Mouse (Mus musculus) myocyte (in vitro differentiated cells): ENCODE results near the gene Tnrc6c. TPM values are rescaled to one million over a fixed set of nuclear protein-coding genes. Genes with fewer than 3 reads are reported as not detected.

Source experiments
- H3K27me3 ChIP-seq: one replicate; pipeline ENCODE4 v1.6.1; 2011; ENCODE audit not compliant: control insufficient read depth, insufficient read depth, insufficient read length
- H3K36me3 ChIP-seq: one replicate; pipeline ENCODE4 v1.6.1; 2011; ENCODE audit not compliant: control insufficient read depth, insufficient read depth
- H3K4me2 ChIP-seq: one replicate; pipeline ENCODE4 v1.6.1; 2011; ENCODE audit warnings: low read depth, control low read depth
- H3K4me3 ChIP-seq: one replicate; pipeline ENCODE4 v1.5.1; 2011; ENCODE audit warnings: mild to moderate bottlenecking, control low read depth, moderate library complexity
- H3K79me2 ChIP-seq: one replicate; pipeline ENCODE4 v1.6.1; 2011; ENCODE audit not compliant: control insufficient read depth, insufficient read depth
- H3ac ChIP-seq: one replicate; pipeline ENCODE4 v1.6.1; 2011; ENCODE audit not compliant: control insufficient read depth, insufficient read length
- CEBPB ChIP-seq: IDR thresholded peaks from 2 replicates; pipeline ENCODE4 v1.6.1; 2011; ENCODE audit warnings: mild to moderate bottlenecking, moderate library complexity; ENCODE audit not compliant: poor library complexity, insufficient read depth, severe bottlenecking
- E2F4 ChIP-seq: IDR thresholded peaks from one replicate; pipeline ENCODE4 v1.6.1; 2011; ENCODE audit warnings: mild to moderate bottlenecking, control low read depth, moderate library complexity; ENCODE audit not compliant: insufficient read depth
- MAX ChIP-seq: IDR thresholded peaks from one replicate; pipeline ENCODE4 v1.6.1; 2011; ENCODE audit warnings: low read depth, mild to moderate bottlenecking, control low read depth
- MYOD1 ChIP-seq, 3 experiments: IDR thresholded peaks; one replicate each; pipeline ENCODE4 v1.6.1; 2011; ENCODE audit warnings: control low read depth in 2 of 3, low read depth in 2 of 3, mild to moderate bottlenecking in 2 of 3, moderate library complexity in 1 of 3; ENCODE audit not compliant: insufficient read length in 2 of 3, control insufficient read depth in 1 of 3
- MYOG ChIP-seq, 3 experiments: IDR thresholded peaks; one replicate each; pipeline ENCODE4 v1.6.1; 2011; ENCODE audit warnings: control low read depth in 2 of 3, low read depth in 2 of 3, mild to moderate bottlenecking in 2 of 3; ENCODE audit not compliant: insufficient read length in 2 of 3, control insufficient read depth in 1 of 3, insufficient read depth in 1 of 3
- POLR2A ChIP-seq: IDR thresholded peaks from one replicate; pipeline ENCODE4 v1.6.1; 2011; ENCODE audit warnings: low read depth, mild to moderate bottlenecking, control low read depth, moderate library complexity; ENCODE audit not compliant: insufficient read length
- POLR2AphosphoS2 ChIP-seq: IDR thresholded peaks from one replicate; pipeline ENCODE4 v1.6.1; 2011; ENCODE audit warnings: low read depth, control low read depth; ENCODE audit not compliant: insufficient read length
- REST ChIP-seq: IDR thresholded peaks from one replicate; pipeline ENCODE4 v1.6.1; 2011; ENCODE audit warnings: mild to moderate bottlenecking, control low read depth, moderate library complexity; ENCODE audit not compliant: insufficient read depth, insufficient read length
- SRF ChIP-seq: IDR thresholded peaks from one replicate; pipeline ENCODE4 v1.6.1; 2011; ENCODE audit warnings: low read depth; ENCODE audit not compliant: control insufficient read depth, insufficient read length
- TCF12 ChIP-seq: IDR thresholded peaks from one replicate; pipeline ENCODE4 v1.6.1; 2011; ENCODE audit warnings: mild to moderate bottlenecking, control low read depth; ENCODE audit not compliant: poor library complexity, insufficient read depth, severe bottlenecking
- TCF3 ChIP-seq: IDR thresholded peaks from one replicate; pipeline ENCODE4 v1.6.1; 2011; ENCODE audit warnings: low read depth, control low read depth; ENCODE audit not compliant: insufficient read length
- USF1 ChIP-seq: IDR thresholded peaks from one replicate; pipeline ENCODE4 v1.6.1; 2011; ENCODE audit warnings: low read depth, mild to moderate bottlenecking, control low read depth, moderate library complexity
- polyA plus RNA-seq: library from polyadenylated mRNA; unstranded; fragments of >200 nt; fragmentation: generic; extraction: Trizol; gene quantifications from one replicate; pipeline ENCODE4 v1.2.1, GENCODE M21; 2012; ENCODE audit warnings: missing spikeins

The Tnrc6c gene
- polyA plus RNA-seq, 1 experiment: 7.4 TPM

- Histone ChIP-seq H3K4me3 (no peak overlapping the region), H3K79me2 (no peaks in the 10 kb centered on the region), H3K4me2 (no peak overlapping the region), H3K27me3 (no peaks in the 10 kb centered on the region), H3ac (no peak overlapping the region), H3K36me3 (peaks cover 33% of the 10 kb centered on the region)
- no peak for TF ChIP-seq SRF
- TF ChIP-seq POLR2AphosphoS2: no peak
- no peak for TF ChIP-seq MAX
- TF ChIP-seq TCF3: no peak
- no peak for TF ChIP-seq REST
- TF ChIP-seq CEBPB: no peak
- no peak for TF ChIP-seq MYOG (IDR thresholded peaks at IDR 0.05; ENCODE audit: control insufficient read depth in 1 of 3, insufficient read depth in 1 of 3, insufficient read length in 2 of 3, low read depth in 2 of 3)
- TF ChIP-seq POLR2A: no peak
- TF ChIP-seq TCF12: no peak
- TF ChIP-seq USF1: no peak
- no peak for TF ChIP-seq E2F4
- no peak for TF ChIP-seq MYOD1 (IDR thresholded peaks at IDR 0.05; ENCODE audit: control insufficient read depth in 1 of 3, insufficient read length in 2 of 3, low read depth in 2 of 3)
Measured at GRCm38 (mm10) chr11:117743454-117744030, 89.5 kb downstream of the Tnrc6c start.

GRCm38 (mm10) chr11:117748628-117749027 lies 94.5 kb downstream of the Tnrc6c start:
- H3K4me2 ChIP-seq: no peak overlapping the region
- TF ChIP-seq POLR2AphosphoS2 (no peak), REST (no peak), TCF12 (no peak), USF1 (no peak), TCF3 (no peak), POLR2A (no peak), MYOD1 (IDR thresholded peaks at IDR 0.05; ENCODE audit: control insufficient read depth in 1 of 3, insufficient read length in 2 of 3, low read depth in 2 of 3) (peak in 2 of 3 experiments; percentile 69 to 71), E2F4 (no peak), CEBPB (no peak), MYOG (IDR thresholded peaks at IDR 0.05; ENCODE audit: control insufficient read depth in 1 of 3, insufficient read depth in 1 of 3, insufficient read length in 2 of 3, low read depth in 2 of 3) (peak; percentile 18 to 81 (median 57)), MAX (no peak), SRF (no peak)
- peaks cover 33% of the 10 kb centered on the region for H3K36me3 ChIP-seq
- H3ac ChIP-seq: no peak overlapping the region
- H3K4me3 ChIP-seq: no peak overlapping the region
- no peaks in the 10 kb centered on the region for H3K79me2 ChIP-seq
- no peaks in the 10 kb centered on the region for H3K27me3 ChIP-seq

- H3K27me3 ChIP-seq: no peaks in the 10 kb centered on the region
- no peaks in the 10 kb centered on the region for H3K79me2 ChIP-seq
- no peak overlapping the region for H3K4me2 ChIP-seq
- TF ChIP-seq MYOD1 (IDR thresholded peaks at IDR 0.05; ENCODE audit: control insufficient read depth in 1 of 3, insufficient read length in 2 of 3, low read depth in 2 of 3) (peak in 2 of 3 experiments; percentile 52 to 93), SRF (no peak), MYOG (IDR thresholded peaks at IDR 0.05; ENCODE audit: control insufficient read depth in 1 of 3, insufficient read depth in 1 of 3, insufficient read length in 2 of 3, low read depth in 2 of 3) (peak in 2 of 3 experiments; percentile 64 to 73)
- H3ac ChIP-seq: no peak overlapping the region
- H3K4me3 ChIP-seq: no peak overlapping the region
- peaks cover 33% of the 10 kb centered on the region for H3K36me3 ChIP-seq
Measured at GRCm38 (mm10) chr11:117749414-117749813, 95.3 kb downstream of the Tnrc6c start.

GRCm38 (mm10) chr11:117751544-117751943 lies 97.5 kb downstream of the Tnrc6c start:
- peaks cover 21% of the 10 kb centered on the region for H3K36me3 ChIP-seq
- TF ChIP-seq E2F4 (no peak), TCF12 (no peak)
- H3K4me3 ChIP-seq: no peak overlapping the region
- H3K79me2 ChIP-seq: no peaks in the 10 kb centered on the region
- no peak overlapping the region for H3K4me2 ChIP-seq
- no peak overlapping the region for H3ac ChIP-seq
- no peaks in the 10 kb centered on the region for H3K27me3 ChIP-seq

- Histone ChIP-seq H3K4me3 (no peak overlapping the region), H3K27me3 (no peaks in the 10 kb centered on the region), H3ac (no peak overlapping the region), H3K79me2 (no peaks in the 10 kb centered on the region), H3K4me2 (no peak overlapping the region), H3K36me3 (peaks cover 6% of the 10 kb centered on the region)
- TF ChIP-seq REST (no peak), TCF12 (no peak), MYOG (IDR thresholded peaks at IDR 0.05; ENCODE audit: control insufficient read depth in 1 of 3, insufficient read depth in 1 of 3, insufficient read length in 2 of 3, low read depth in 2 of 3) (no peak), USF1 (no peak), SRF (no peak), MAX (no peak), CEBPB (no peak), POLR2AphosphoS2 (no peak), TCF3 (no peak), MYOD1 (IDR thresholded peaks at IDR 0.05; ENCODE audit: control insufficient read depth in 1 of 3, insufficient read length in 2 of 3, low read depth in 2 of 3) (no peak), POLR2A (no peak), E2F4 (no peak)
Measured at GRCm38 (mm10) chr11:117755891-117756290, 101.8 kb downstream of the Tnrc6c start.
